Mouse (Mus musculus) testis, adult 2 months (tissue): ENCODE results near the gene Ccdc87.

Source experiments
- CTCF ChIP-seq: fragments of 200-500 bp; IDR thresholded peaks from 2 replicates; pipeline ENCODE4 v1.5.1; 2012; ENCODE audit warnings: low read depth, mild to moderate bottlenecking, inconsistent platforms, low read length, moderate library complexity; ENCODE audit not compliant: control insufficient read depth, insufficient read depth, insufficient replicate concordance
- POLR2A ChIP-seq: fragments of 200-500 bp; IDR thresholded peaks from 2 replicates; pipeline ENCODE4 v1.6.1; 2012; ENCODE audit warnings: low read depth, mild to moderate bottlenecking, inconsistent platforms, low read length, moderate library complexity; ENCODE audit not compliant: control insufficient read depth

DNA sequence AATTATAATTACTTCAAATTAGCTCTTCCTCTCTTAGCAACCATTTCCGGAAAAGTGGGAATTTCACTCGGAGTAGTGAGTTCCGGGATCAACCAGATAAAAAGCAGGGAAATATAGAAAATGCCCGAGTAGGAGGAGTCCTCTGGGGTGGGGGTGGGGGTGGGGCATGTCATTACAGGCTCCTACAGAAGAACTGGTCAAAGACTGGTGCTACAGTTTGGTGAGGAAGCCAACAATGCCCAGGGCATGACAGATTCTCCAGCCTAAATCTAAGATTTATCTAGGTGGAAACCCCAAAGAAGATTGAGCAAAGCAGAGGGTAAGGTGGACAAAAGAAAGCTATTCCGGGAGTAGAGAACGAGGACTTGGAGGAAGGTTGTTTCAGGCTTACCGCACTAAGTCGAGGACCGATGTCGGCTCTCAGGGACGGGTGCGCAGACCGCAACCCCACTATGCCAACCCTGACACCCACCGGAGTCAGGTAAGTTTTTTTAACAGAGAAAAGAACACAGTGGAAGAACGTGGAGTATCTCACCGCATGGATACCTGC is 45.8 kb upstream of the Ccdc87 start:
- TF ChIP-seq CTCF: no peak
- TF ChIP-seq POLR2A: no peak
